ENCODE assay signal across 23 mouse cellular contexts in genomic region chr6:83891251-83891650, GRCm38 (mm10). TPM values are rescaled to one million over a fixed set of nuclear protein-coding genes. Genes with fewer than 3 reads are reported as not detected.
DNase-seq lines count a peak whose midpoint lies in the region; ATAC-seq and TF ChIP-seq lines count a peak whose summit lies in the region.
"Had no signal": no experiment of that assay in that cellular context is flagged by ENCODE, and none has a peak within 500 bp of the region (broad histone marks: within the 10 kb centered on the region; RNA-seq: fewer than 3 reads in every experiment).

No protein-coding gene starts in this region.

- H3K4me2 ChIP-seq in CH12.LX (ENCODE audit: insufficient read depth, low read depth, poor library complexity, severe bottlenecking) = no peak overlapping the region; the same call in 1 of the 2 replicates
- H3K4me2 ChIP-seq: embryonic facial prominence, embryonic 12.5 days; forebrain, embryonic 13.5 days; forebrain, embryonic 15.5 days had no signal

- peak; percentile 7 for DNase-seq in adrenal gland, postnatal 14 days
- no peak for DNase-seq in adrenal gland, adult 8-10 months
- DNase-seq in CH12.LX (ENCODE audit: extremely low read depth) (peak; percentile 36), MEL (ENCODE audit: low read depth, low spot score) (peak; percentile 10)
- no peak for DNase-seq in right cerebral cortex, postnatal 10 days (ENCODE audit: low spot score in 2 of 2)
- no peak for DNase-seq in frontal cortex, postnatal 10 days (ENCODE audit: low spot score in 2 of 2)
- DNase-seq in layer of hippocampus, adult 11-12 months (ENCODE audit: low spot score) = no peak
- DNase-seq: adrenal gland, postnatal 10 days; B cell, adult 2 months; cerebellum, adult 11 months; cerebellum, adult 18-20 months; cerebellum, adult 8-10 months; cerebellum, adult 9-11 months; cerebellum, postnatal 14 days; cerebellum, postnatal 36 days; forebrain, postnatal 0 days had no signal

- H3K9me3 ChIP-seq in CH12.LX (replicated peaks; ENCODE audit: low read length) = no peaks in the 10 kb centered on the region
- no peaks in the 10 kb centered on the region for H3K9me3 ChIP-seq in MEL (replicated peaks; ENCODE audit: insufficient read depth, low read length)
- H3K9me3 ChIP-seq: embryonic facial prominence, embryonic 10.5 days; embryonic facial prominence, embryonic 12.5 days; forebrain, embryonic 13.5 days; forebrain, embryonic 15.5 days; G1E had no signal

- no peak for TF ChIP-seq POLR2A in CH12.LX (IDR thresholded peaks at IDR 0.05; ENCODE audit: low read depth, low read length)
- no peak for TF ChIP-seq POLR2A in MEL (IDR thresholded peaks at IDR 0.05; ENCODE audit: control insufficient read depth in 1 of 2, insufficient read depth in 1 of 2, low read depth in 1 of 2, low read length in 2 of 2, poor library complexity in 1 of 2)

- no peak for TF ChIP-seq RAD21 in CH12.LX (IDR thresholded peaks at IDR 0.05; ENCODE audit: low read depth, low read length)
- no peak for TF ChIP-seq RAD21 in MEL (IDR thresholded peaks at IDR 0.05; ENCODE audit: low read depth, low read length)

- H3K9ac ChIP-seq in CH12.LX (ENCODE audit: insufficient read depth, low read depth) (no peak overlapping the region), MEL (ENCODE audit: control insufficient read depth, low read depth, low read length, poor library complexity, severe bottlenecking) (no peak overlapping the region)
- H3K9ac ChIP-seq: embryonic facial prominence, embryonic 12.5 days; forebrain, embryonic 13.5 days; forebrain, embryonic 15.5 days; forebrain, postnatal 0 days had no signal

- H3K4me3 ChIP-seq in CH12.LX (replicated peaks in 1 of 3; ENCODE audit: low read depth in 2 of 3, low read length in 2 of 3, poor library complexity in 1 of 3) (no peak overlapping the region), MEL (ENCODE audit: control insufficient read depth in 1 of 2, insufficient read depth in 1 of 2, low read depth in 2 of 2, low read length in 2 of 2) (no peak overlapping the region)
- H3K4me3 ChIP-seq: embryonic facial prominence, embryonic 10.5 days; embryonic facial prominence, embryonic 12.5 days; forebrain, embryonic 13.5 days; forebrain, embryonic 15.5 days had no signal

- TF ChIP-seq EP300 in CH12.LX (IDR thresholded peaks at IDR 0.05; ENCODE audit: low read length) (no peak), MEL (IDR thresholded peaks at IDR 0.05; ENCODE audit: low read depth in 1 of 2, low read length in 2 of 2) (no peak)

- H3K4me1 ChIP-seq in CH12.LX (ENCODE audit: control insufficient read depth in 1 of 2, insufficient read depth in 2 of 2) (peaks cover 14 to 27% of the 10 kb centered on the region in 2 experiments; a peak in 3 of 4 replicates), MEL (ENCODE audit: control insufficient read depth in 1 of 2, insufficient read depth in 2 of 2, low read length in 2 of 2) (no peaks in the 10 kb centered on the region)
- H3K4me1 ChIP-seq: embryonic facial prominence, embryonic 10.5 days; embryonic facial prominence, embryonic 12.5 days; forebrain, embryonic 13.5 days; forebrain, embryonic 15.5 days had no signal

- TF ChIP-seq CTCF in CH12.LX (conservative IDR thresholded peaks at IDR 0.05 in 1 of 2, IDR thresholded peaks at IDR 0.05 in 1 of 2; ENCODE audit: low read depth in 2 of 2, low read length in 2 of 2) (no peak), MEL (IDR thresholded peaks at IDR 0.05 in 2 of 3, conservative IDR thresholded peaks at IDR 0.05 in 1 of 3; ENCODE audit: control insufficient read depth in 1 of 3, insufficient read depth in 1 of 3, low read depth in 2 of 3, low read length in 3 of 3, poor library complexity in 1 of 3, severe bottlenecking in 1 of 3) (no peak)

- dilution Hi-C loops in CH12.LX (cut with MboI; ENCODE audit: extremely low pct_ligation_motif_present, extremely low pct_unique_long_range_greater_than_20kb, low sequenced_read_pairs) = no loop called here

- no peaks in the 10 kb centered on the region for H3K27me3 ChIP-seq in CH12.LX (replicated peaks)
- no peaks in the 10 kb centered on the region for H3K27me3 ChIP-seq in MEL (ENCODE audit: control insufficient read depth in 1 of 2, insufficient read depth in 2 of 2, low read length in 2 of 2)
- H3K27me3 ChIP-seq: embryonic facial prominence, embryonic 12.5 days; forebrain, embryonic 13.5 days; forebrain, embryonic 15.5 days had no signal

- no peak overlapping the region for H3K27ac ChIP-seq in CH12.LX (ENCODE audit: insufficient read depth, low read depth)
- no peak overlapping the region for H3K27ac ChIP-seq in MEL (ENCODE audit: control insufficient read depth, low read depth, low read length)
- H3K27ac ChIP-seq: embryonic facial prominence, embryonic 10.5 days; embryonic facial prominence, embryonic 12.5 days; forebrain, embryonic 13.5 days; forebrain, embryonic 15.5 days had no signal

- 0 out of 2 replicates have a peak, but pooled peaks have one; percentile 22 for ATAC-seq in granulocyte monocyte progenitor cell, adult 5-6 weeks (replicated peaks; ENCODE audit: poor library complexity, severe bottlenecking)
- ATAC-seq: CD4-positive, CD25-positive, alpha-beta regulatory T cell, adult 4 months; forebrain, embryonic 13.5 days; forebrain, embryonic 15.5 days; forebrain, postnatal 0 days had no signal

- H3K36me3 ChIP-seq in CH12.LX (replicated peaks in 1 of 2; ENCODE audit: control insufficient read depth in 1 of 2, insufficient read depth in 1 of 2, low read length in 1 of 2) = no peaks in the 10 kb centered on the region
- no peaks in the 10 kb centered on the region for H3K36me3 ChIP-seq in MEL (ENCODE audit: control insufficient read depth in 1 of 2, insufficient read depth in 2 of 2, low read length in 2 of 2)
- H3K36me3 ChIP-seq: embryonic facial prominence, embryonic 10.5 days; embryonic facial prominence, embryonic 12.5 days; forebrain, embryonic 15.5 days; G1E had no signal

- in situ Hi-C loops in CH12.LX (cut with MboI; ENCODE audit: low pct_ligation_motif_present, low pct_unique_long_range_greater_than_20kb, low sequenced_read_pairs) = no loop called here

- H3K79me2 ChIP-seq in CH12.LX (replicated peaks; ENCODE audit: control insufficient read depth, extremely low read depth, insufficient read depth, poor library complexity, severe bottlenecking) (no peaks in the 10 kb centered on the region), MEL (ENCODE audit: control insufficient read depth, insufficient read depth, low read length, poor library complexity) (no peaks in the 10 kb centered on the region)

TF ChIP-seq in CH12.LX, 34 proteins besides CTCF, POLR2A, EP300 and RAD21:
- TF ChIP-seq CHD1 (IDR thresholded peaks at IDR 0.05; ENCODE audit: low read depth, low read length) = no peak
- TF ChIP-seq SMC3 (IDR thresholded peaks at IDR 0.05; ENCODE audit: low read depth, low read length) = no peak
- no peak for TF ChIP-seq MAX (IDR thresholded peaks at IDR 0.05; ENCODE audit: low read length)
- TF ChIP-seq PAX5 (IDR thresholded peaks at IDR 0.05; ENCODE audit: low read length) = no peak
- no peak for TF ChIP-seq MYC (IDR thresholded peaks at IDR 0.05; ENCODE audit: low read depth, low read length)
- no peak for TF ChIP-seq BHLHE40 (IDR thresholded peaks at IDR 0.05; ENCODE audit: low read depth, low read length)
- no peak for TF ChIP-seq ZMIZ1 (IDR thresholded peaks at IDR 0.05; ENCODE audit: low read depth, low read length)
- TF ChIP-seq HCFC1 (IDR thresholded peaks at IDR 0.05; ENCODE audit: low read depth, low read length) = no peak
- no peak for TF ChIP-seq MAZ (IDR thresholded peaks at IDR 0.05; ENCODE audit: low read depth, low read length)

TF ChIP-seq in MEL, 35 proteins besides CTCF, POLR2A, EP300 and RAD21 (continues in another document):
- no peak for TF ChIP-seq MEF2A (IDR thresholded peaks at IDR 0.05; ENCODE audit: extremely low read depth, insufficient replicate concordance, low read depth, low read length, poor library complexity, severe bottlenecking)
- no peak for TF ChIP-seq MAZ (IDR thresholded peaks at IDR 0.05; ENCODE audit: low read depth, low read length)
- no peak for TF ChIP-seq MYC (IDR thresholded peaks at IDR 0.05; ENCODE audit: low read depth, low read length)
- TF ChIP-seq ZNF384 (IDR thresholded peaks at IDR 0.05; ENCODE audit: low read depth, low read length) = no peak
- no peak for TF ChIP-seq USF1 (IDR thresholded peaks at IDR 0.05; ENCODE audit: low read depth, low read length)
- TF ChIP-seq TBP (IDR thresholded peaks at IDR 0.05; ENCODE audit: low read depth, low read length) = no peak
- no peak for TF ChIP-seq UBTF (IDR thresholded peaks at IDR 0.05; ENCODE audit: borderline replicate concordance, insufficient read depth, low read depth, low read length)
- TF ChIP-seq E2F4 (IDR thresholded peaks at IDR 0.05; ENCODE audit: borderline replicate concordance, low read depth, low read length) = no peak
- no peak for TF ChIP-seq MYB (IDR thresholded peaks at IDR 0.05; ENCODE audit: low read depth, low read length)
- TF ChIP-seq GABPA (IDR thresholded peaks at IDR 0.05; ENCODE audit: low read depth, low read length) = no peak
- no peak for TF ChIP-seq ELF1 (IDR thresholded peaks at IDR 0.05; ENCODE audit: low read depth, low read length)
- no peak for TF ChIP-seq SIN3A (IDR thresholded peaks at IDR 0.05; ENCODE audit: low read length)
- TF ChIP-seq NELFE (IDR thresholded peaks at IDR 0.05; ENCODE audit: low read depth, low read length) = no peak

RNA-seq across cellular contexts. Expression of gene Zfp638, which starts 24.3 kb away (rescaled TPM):
- total RNA-seq in adrenal gland, postnatal 14 days (2021) = 91.9 and 93.0 TPM in 2 replicates
- total RNA-seq in adrenal gland, adult 8-10 months (2022) = 100 to 1,000 TPM in 3 of 4 experiments, 10 to 100 TPM in 1; 85.0 to 116 (median 106) TPM
- total RNA-seq in CH12.LX (2012; rRNA removed) (48.0 and 57.7 TPM in 2 replicates), CH12.LX (2014; rRNA removed) (57.3 and 85.0 TPM in 2 replicates), MEL (2012; rRNA removed) (50.1 and 53.0 TPM in 2 replicates)
- polyA plus RNA-seq in CH12.LX (2012; ENCODE audit: insufficient read length, low read depth) (42.1 and 51.3 TPM in 2 replicates), MEL (2012; ENCODE audit: insufficient read depth in 1 of 2, insufficient read length in 2 of 2, low read depth in 1 of 2, low replicate concordance in 2 of 2, missing spikeins in 1 of 2) (10 to 100 TPM; 61.2 to 69.0 TPM)
- 116 and 131 TPM in 2 replicates for total RNA-seq in granulocyte monocyte progenitor cell, adult 5-6 weeks (2014; fragmentation: Nextera tagmentation)
- total RNA-seq in granulocyte monocyte progenitor cell, adult 5-6 weeks (2017) = 139 and 140 TPM in 2 replicates

RNA-seq across cellular contexts. Expression of gene Paip2b, which starts 59.7 kb away (rescaled TPM):
- total RNA-seq in adrenal gland, postnatal 14 days (2021) = 25.2 and 35.1 TPM in 2 replicates
- 10 to 100 TPM; 35.0 to 47.3 (median 40.5) TPM for total RNA-seq in adrenal gland, adult 8-10 months (2022)
- total RNA-seq in CH12.LX (2012; rRNA removed) (30.9 and 31.1 TPM in 2 replicates), CH12.LX (2014; rRNA removed) (36.3 and 39.0 TPM in 2 replicates), MEL (2012; rRNA removed) (16.0 and 21.0 TPM in 2 replicates)
- polyA plus RNA-seq in CH12.LX (2012; ENCODE audit: insufficient read length, low read depth) (26.7 and 34.2 TPM in 2 replicates), MEL (2012; ENCODE audit: insufficient read depth in 1 of 2, insufficient read length in 2 of 2, low read depth in 1 of 2, low replicate concordance in 2 of 2, missing spikeins in 1 of 2) (10 to 100 TPM in 1 of 2 experiments, not detected in 1; 18.4 TPM)
- total RNA-seq in granulocyte monocyte progenitor cell, adult 5-6 weeks (2014; fragmentation: Nextera tagmentation) = 7.5 and 11.7 TPM in 2 replicates
- total RNA-seq in granulocyte monocyte progenitor cell, adult 5-6 weeks (2017) = 11.9 and 17.5 TPM in 2 replicates

Comparison
In these comparisons a context has a peak if more than half of its experiments do, and no peak if none do; other contexts are left out.
1. DNase-seq: peak in adrenal gland, postnatal 14 days (single experiment), CH12.LX (single experiment) and MEL (single experiment); none in adrenal gland, adult 8-10 months (single experiment), right cerebral cortex, postnatal 10 days (0 of 2), frontal cortex, postnatal 10 days (0 of 2) and layer of hippocampus, adult 11-12 months (single experiment).